Mouse (Mus musculus) stomach, postnatal 0 days (tissue): Measurements from ENCODE around the gene Rtp1. TPM values are rescaled to one million over a fixed set of nuclear protein-coding genes. Genes with fewer than 3 reads are reported as not detected.

Experiments used
- ATAC-seq: fragments of 200-750 bp; cut with Nextera tagmentation; 2 replicates; pipeline ENCODE4 v1.8.0; 2017; ENCODE audit not compliant: low FRiP score, low TSS enrichment
- DNase-seq: peaks from one replicate; pipeline ENCODE4 v3.0.0-alpha.2; 2016; ENCODE audit warnings: low spot score
- H3K27ac ChIP-seq: fragments of 300-500 bp; sonication (generic); replicated peaks from 2 replicates; pipeline ENCODE4 v1.5.1; 2014; ENCODE audit warnings: mild to moderate bottlenecking, control low read depth
- H3K27me3 ChIP-seq: fragments of 300-500 bp; sonication (generic); 2 replicates; pipeline ENCODE4 v1.6.1; 2014; ENCODE audit warnings: low read length; ENCODE audit not compliant: control insufficient read depth, insufficient read depth
- H3K36me3 ChIP-seq: fragments of 300-500 bp; sonication (generic); 2 replicates; pipeline ENCODE4 v1.6.1; 2014; ENCODE audit warnings: low read length, mixed read lengths; ENCODE audit not compliant: control insufficient read depth, insufficient read depth
- H3K4me1 ChIP-seq: fragments of 300-500 bp; sonication (generic); replicated peaks from 2 replicates; pipeline ENCODE4 v1.6.1; 2014; ENCODE audit warnings: antibody characterized with exemption; ENCODE audit not compliant: control insufficient read depth, insufficient read depth
- H3K4me2 ChIP-seq: fragments of 300-500 bp; sonication (generic); replicated peaks from 2 replicates; pipeline ENCODE4 v1.6.1; 2014; ENCODE audit warnings: low read depth, mild to moderate bottlenecking, control low read depth, moderate library complexity
- H3K4me3 ChIP-seq: fragments of 300-500 bp; sonication (generic); 2 replicates; pipeline ENCODE4 v1.5.1; 2014; ENCODE audit warnings: low read depth, low read length, control low read depth
- H3K9ac ChIP-seq: fragments of 300-500 bp; sonication (generic); 2 replicates; pipeline ENCODE4 v1.6.1; 2014; ENCODE audit warnings: mild to moderate bottlenecking, low read length, control low read depth, mixed read lengths
- H3K9me3 ChIP-seq: fragments of 300-500 bp; sonication (generic); 2 replicates; pipeline ENCODE4 v1.6.1; 2016; ENCODE audit warnings: low read length; ENCODE audit not compliant: control insufficient read depth
- CTCF ChIP-seq: IDR thresholded peaks from 2 replicates; pipeline ENCODE4 v1.5.1; 2016; ENCODE audit warnings: antibody characterized with exemption, low read depth, mild to moderate bottlenecking, moderate library complexity
- EP300 ChIP-seq: optimal IDR thresholded peaks from 2 replicates; pipeline ENCODE3; 2016; ENCODE audit warnings: antibody characterized with exemption
- WGBS: fragments of 180-500 bp; shearing (Covaris S2); extraction: QIAGEN DNeasy Blood & Tissue Kit; methylation state at CpG from one replicate; pipeline ENCODE4 v1.1.7; 2014; 5-methylcytosine and 5-hydroxymethylcytosine counted together
- polyA plus RNA-seq: library from polyadenylated mRNA; unstranded; fragments of >200 nt; fragmentation: Nextera tagmentation; extraction: Ambion mirVana; gene quantifications from 2 replicates; pipeline ENCODE4 v1.2.1, GENCODE M21; 2015

The Rtp1 gene
- polyA plus RNA-seq, 1 experiment from 2014 or later = not detected

- no peaks in the 10 kb centered on the region for H3K9me3 ChIP-seq
- WGBS = 79% methylated on average over 2 of the region's 2 CpGs
- no peak for ATAC-seq
- no peak for DNase-seq
- no peaks in the 10 kb centered on the region for H3K27me3 ChIP-seq
- H3K9ac ChIP-seq = no peak overlapping the region
- H3K4me1 ChIP-seq = no peaks in the 10 kb centered on the region
- no peak overlapping the region for H3K4me2 ChIP-seq
- no peak overlapping the region for H3K27ac ChIP-seq
- no peak for TF ChIP-seq CTCF
- TF ChIP-seq EP300 = no peak
- H3K36me3 ChIP-seq = no peaks in the 10 kb centered on the region
- no peak overlapping the region for H3K4me3 ChIP-seq
Observed at GRCm38 (mm10) chr16:23449946-23450345, 21.0 kb downstream of the Rtp1 start.

GRCm38 (mm10) chr16:23450816-23451215 is 21.9 kb downstream of the Rtp1 start:
- WGBS = 84% methylated on average over 4 of the region's 4 CpGs
- no peak for ATAC-seq

GRCm38 (mm10) chr16:23452476-23452875 is 23.5 kb downstream of the Rtp1 start:
- ATAC-seq = peak; percentile 45; the same call in 1 of the 2 replicates
- Histone ChIP-seq H3K9ac (no peak overlapping the region), H3K4me2 (no peak overlapping the region), H3K4me1 (no peaks in the 10 kb centered on the region), H3K27ac (no peak overlapping the region), H3K4me3 (no peak overlapping the region), H3K36me3 (no peaks in the 10 kb centered on the region), H3K27me3 (no peaks in the 10 kb centered on the region), H3K9me3 (no peaks in the 10 kb centered on the region)
- DNase-seq = peak; percentile 51
- 27% methylated on average over 3 of the region's 3 CpGs for WGBS
- no peak for TF ChIP-seq EP300
- peak; percentile 86 for TF ChIP-seq CTCF

More at GRCm38 (mm10) chr16:23450816-23451215, 21.9 kb downstream of the Rtp1 start:
- no peak for TF ChIP-seq EP300
- TF ChIP-seq CTCF = no peak
- H3K27ac ChIP-seq = no peak overlapping the region
- no peaks in the 10 kb centered on the region for H3K27me3 ChIP-seq
- H3K4me2 ChIP-seq = no peak overlapping the region
- no peaks in the 10 kb centered on the region for H3K9me3 ChIP-seq
- no peak overlapping the region for H3K9ac ChIP-seq
- no peak overlapping the region for H3K4me3 ChIP-seq
- no peaks in the 10 kb centered on the region for H3K4me1 ChIP-seq
- H3K36me3 ChIP-seq = no peaks in the 10 kb centered on the region
- DNase-seq = no peak

- H3K4me1 ChIP-seq = no peaks in the 10 kb centered on the region
- 87% methylated on average over 6 of the region's 6 CpGs for WGBS
- DNase-seq (no peak), ATAC-seq (no peak)
- H3K4me3 ChIP-seq = no peak overlapping the region
- H3K9me3 ChIP-seq = no peaks in the 10 kb centered on the region
- H3K27me3 ChIP-seq = no peaks in the 10 kb centered on the region
- H3K27ac ChIP-seq = no peak overlapping the region
- no peak overlapping the region for H3K9ac ChIP-seq
- no peak for TF ChIP-seq CTCF
- TF ChIP-seq EP300 = no peak
- H3K4me2 ChIP-seq = no peak overlapping the region
- no peaks in the 10 kb centered on the region for H3K36me3 ChIP-seq
Observed at GRCm38 (mm10) chr16:23454376-23454775, 25.4 kb downstream of the Rtp1 start.

- no peak overlapping the region for H3K4me2 ChIP-seq
- no peak overlapping the region for H3K9ac ChIP-seq
- no peak overlapping the region for H3K4me3 ChIP-seq
- no peak for DNase-seq
- no peaks in the 10 kb centered on the region for H3K27me3 ChIP-seq
- ATAC-seq = peak; percentile 42; the same call in 1 of the 2 replicates
- no peak for TF ChIP-seq CTCF
- no peak for TF ChIP-seq EP300
- no peak overlapping the region for H3K27ac ChIP-seq
- 31% methylated on average over 3 of the region's 3 CpGs for WGBS
- no peaks in the 10 kb centered on the region for H3K36me3 ChIP-seq
- no peaks in the 10 kb centered on the region for H3K9me3 ChIP-seq
- H3K4me1 ChIP-seq = no peaks in the 10 kb centered on the region
Observed at GRCm38 (mm10) chr16:23456534-23456933, 27.6 kb downstream of the Rtp1 start.

GRCm38 (mm10) chr16:23457338-23457737 is 28.4 kb downstream of the Rtp1 start:
- H3K27ac ChIP-seq = no peak overlapping the region
- no peaks in the 10 kb centered on the region for H3K4me1 ChIP-seq
- ATAC-seq = no peak
- TF ChIP-seq EP300 (no peak), CTCF (no peak)
- DNase-seq = no peak
- H3K4me2 ChIP-seq = no peak overlapping the region
- no peaks in the 10 kb centered on the region for H3K36me3 ChIP-seq
- H3K9me3 ChIP-seq = no peaks in the 10 kb centered on the region
- H3K27me3 ChIP-seq = no peaks in the 10 kb centered on the region
- no peak overlapping the region for H3K4me3 ChIP-seq
- WGBS = 88% methylated on average over 5 of the region's 5 CpGs
- no peak overlapping the region for H3K9ac ChIP-seq
